Mouse (Mus musculus) myocyte (in vitro differentiated cells): ENCODE data around the gene Gapdh.

Experiments
- E2F4 ChIP-seq: IDR thresholded peaks from one replicate; pipeline ENCODE4 v1.6.1; 2011; ENCODE audit warnings: mild to moderate bottlenecking, control low read depth, moderate library complexity; ENCODE audit not compliant: insufficient read depth
- MAX ChIP-seq: IDR thresholded peaks from one replicate; pipeline ENCODE4 v1.6.1; 2011; ENCODE audit warnings: low read depth, mild to moderate bottlenecking, control low read depth
- MYOD1 ChIP-seq, 3 experiments: IDR thresholded peaks; one replicate each; pipeline ENCODE4 v1.6.1; 2011; ENCODE audit warnings: control low read depth in 2 of 3, low read depth in 2 of 3, mild to moderate bottlenecking in 2 of 3, moderate library complexity in 1 of 3; ENCODE audit not compliant: insufficient read length in 2 of 3, control insufficient read depth in 1 of 3
- POLR2A ChIP-seq: IDR thresholded peaks from one replicate; pipeline ENCODE4 v1.6.1; 2011; ENCODE audit warnings: low read depth, mild to moderate bottlenecking, control low read depth, moderate library complexity; ENCODE audit not compliant: insufficient read length
- POLR2AphosphoS2 ChIP-seq: IDR thresholded peaks from one replicate; pipeline ENCODE4 v1.6.1; 2011; ENCODE audit warnings: low read depth, control low read depth; ENCODE audit not compliant: insufficient read length
- TCF3 ChIP-seq: IDR thresholded peaks from one replicate; pipeline ENCODE4 v1.6.1; 2011; ENCODE audit warnings: low read depth, control low read depth; ENCODE audit not compliant: insufficient read length
- USF1 ChIP-seq: IDR thresholded peaks from one replicate; pipeline ENCODE4 v1.6.1; 2011; ENCODE audit warnings: low read depth, mild to moderate bottlenecking, control low read depth, moderate library complexity

GRCm38 (mm10) chr6:125213129-125213528, 46.9 kb upstream of the Gapdh start:
- TF ChIP-seq USF1, result no peak
- no peak for TF ChIP-seq MYOD1 (IDR thresholded peaks at IDR 0.05; ENCODE audit: control insufficient read depth in 1 of 3, insufficient read length in 2 of 3, low read depth in 2 of 3)
- no peak for TF ChIP-seq POLR2A
- TF ChIP-seq POLR2AphosphoS2, result no peak
- TF ChIP-seq E2F4, result no peak
- TF ChIP-seq MAX, result no peak
- no peak for TF ChIP-seq TCF3
